Mouse (Mus musculus): ENCODE data around the gene Kcnn4.

Gene Kcnn4

GRCm38 (mm10) chr7:24423956-24424732 lies 54.1 kb downstream of the Kcnn4 start:
- DNase-seq (ENCODE audit: low read depth, low spot score) = no peak

- no peak for DNase-seq (ENCODE audit: low read depth, low spot score)
These were observed 55.9 kb downstream of the Kcnn4 start for GRCm38 (mm10) chr7:24425919-24426318.

GRCm38 (mm10) chr7:24427168-24427567 lies 57.1 kb downstream of the Kcnn4 start:
- no peak for DNase-seq (ENCODE audit: low read depth, low spot score)

GRCm38 (mm10) chr7:24428725-24429124 lies 58.7 kb downstream of the Kcnn4 start:
- DNase-seq (ENCODE audit: low read depth, low spot score) = no peak

GRCm38 (mm10) chr7:24429413-24430112 lies 59.5 kb downstream of the Kcnn4 start:
- DNase-seq (ENCODE audit: low read depth, low spot score) = no peak

GRCm38 (mm10) chr7:24430551-24431345 lies 60.7 kb downstream of the Kcnn4 start:
- DNase-seq (ENCODE audit: low read depth, low spot score) = no peak

- no peak for DNase-seq (ENCODE audit: low read depth, low spot score)
These were observed 61.6 kb downstream of the Kcnn4 start for GRCm38 (mm10) chr7:24431713-24432112.

GRCm38 (mm10) chr7:24435305-24435704 lies 65.2 kb downstream of the Kcnn4 start:
- DNase-seq (ENCODE audit: low read depth, low spot score) = no peak
